Mouse (Mus musculus) limb, embryonic 11.5 days (tissue): ENCODE measurements around the gene Tecpr1. TPM values are rescaled to one million over a fixed set of nuclear protein-coding genes. Genes with fewer than 3 reads are reported as not detected.

Source experiments
- ATAC-seq: fragments of 200-750 bp; cut with Nextera tagmentation; 2 replicates; pipeline ENCODE4 v1.8.0; 2017; ENCODE audit warnings: low read depth; ENCODE audit not compliant: insufficient number of reproducible peaks, low FRiP score, low TSS enrichment
- DNase-seq: peaks from one replicate; pipeline ENCODE4 v3.0.0-alpha.2; 2015; ENCODE audit warnings: low spot score
- H3K27ac ChIP-seq: fragments of 300-500 bp; sonication (generic); replicated peaks from 2 replicates; pipeline ENCODE4 v1.5.1; 2014; ENCODE audit warnings: low read depth, mild to moderate bottlenecking, low read length
- H3K27me3 ChIP-seq: fragments of 300-500 bp; sonication (generic); 2 replicates; pipeline ENCODE4 v1.6.1; 2014; ENCODE audit warnings: mild to moderate bottlenecking, low read length, mixed read lengths; ENCODE audit not compliant: control insufficient read depth, insufficient read depth
- H3K36me3 ChIP-seq: fragments of 300-500 bp; sonication (generic); 2 replicates; pipeline ENCODE4 v1.6.1; 2014; ENCODE audit warnings: mild to moderate bottlenecking, low read length, moderate library complexity, mixed read lengths; ENCODE audit not compliant: control insufficient read depth, insufficient read depth
- H3K4me1 ChIP-seq: fragments of 300-500 bp; sonication (generic); 2 replicates; pipeline ENCODE4 v1.6.1; 2014; ENCODE audit warnings: low read length, mixed read lengths; ENCODE audit not compliant: control insufficient read depth, insufficient read depth
- H3K4me2 ChIP-seq: fragments of 300-500 bp; sonication (generic); 2 replicates; pipeline ENCODE4 v1.6.1; 2014; ENCODE audit warnings: low read depth, mild to moderate bottlenecking, moderate library complexity; ENCODE audit not compliant: severe bottlenecking
- H3K4me3 ChIP-seq: fragments of 300-500 bp; sonication (generic); 2 replicates; pipeline ENCODE4 v1.5.1; 2014; ENCODE audit warnings: low read depth, low read length
- H3K9ac ChIP-seq: fragments of 300-500 bp; sonication (generic); 2 replicates; pipeline ENCODE4 v1.6.1; 2014; ENCODE audit warnings: mild to moderate bottlenecking, low read length
- H3K9me3 ChIP-seq: fragments of 300-500 bp; sonication (generic); 2 replicates; pipeline ENCODE4 v1.6.1; 2016; ENCODE audit warnings: low read length; ENCODE audit not compliant: control insufficient read depth
- WGBS: fragments of 180-500 bp; shearing (Covaris S2); extraction: QIAGEN DNeasy Blood & Tissue Kit; methylation state at CpG from one replicate; pipeline ENCODE4 v1.1.7; 2014; 5-methylcytosine and 5-hydroxymethylcytosine counted together
- polyA plus RNA-seq: library from polyadenylated mRNA; unstranded; fragments of >200 nt; fragmentation: Nextera tagmentation; extraction: Ambion mirVana; gene quantifications from 2 replicates; pipeline ENCODE4 v1.2.1, GENCODE M21; 2014

Gene Tecpr1
- polyA plus RNA-seq, 1 experiment from 2014 or later = 11.3 TPM

DNA sequence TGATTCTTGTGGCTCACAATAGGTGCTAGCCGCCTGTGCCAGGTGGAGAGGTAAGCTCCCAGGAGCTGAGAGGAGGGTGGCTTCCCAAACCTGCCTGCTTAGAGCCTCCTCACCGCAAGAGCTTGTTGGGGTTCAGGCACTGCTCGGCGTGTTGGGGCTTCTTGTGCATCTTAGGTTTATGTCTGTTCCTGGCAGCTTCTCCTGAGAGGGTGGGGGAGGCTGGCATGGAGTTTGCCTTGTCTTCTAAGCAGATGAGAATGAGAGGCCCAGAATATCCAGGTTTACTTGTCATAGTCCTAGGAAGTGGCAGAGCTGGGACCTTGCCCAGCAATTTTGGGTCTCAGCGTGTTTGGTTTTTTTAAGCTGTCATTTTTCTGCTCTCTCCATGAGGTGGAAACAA lies 38.4 kb upstream of the Tecpr1 start:
- Histone ChIP-seq H3K4me1 (peaks cover 23% of the 10 kb centered on the region), H3K9me3 (no peaks in the 10 kb centered on the region), H3K4me3 (no peak overlapping the region), H3K27me3 (no peaks in the 10 kb centered on the region), H3K36me3 (peaks cover 11% of the 10 kb centered on the region; the same call in 1 of the 2 replicates), H3K4me2 (no peak overlapping the region), H3K9ac (no peak overlapping the region), H3K27ac (no peak overlapping the region)
- DNase-seq (no peak), ATAC-seq (no peak)
- 90% methylated on average over 5 of the region's 5 CpGs for whole genome bisulfite sequencing

DNA sequence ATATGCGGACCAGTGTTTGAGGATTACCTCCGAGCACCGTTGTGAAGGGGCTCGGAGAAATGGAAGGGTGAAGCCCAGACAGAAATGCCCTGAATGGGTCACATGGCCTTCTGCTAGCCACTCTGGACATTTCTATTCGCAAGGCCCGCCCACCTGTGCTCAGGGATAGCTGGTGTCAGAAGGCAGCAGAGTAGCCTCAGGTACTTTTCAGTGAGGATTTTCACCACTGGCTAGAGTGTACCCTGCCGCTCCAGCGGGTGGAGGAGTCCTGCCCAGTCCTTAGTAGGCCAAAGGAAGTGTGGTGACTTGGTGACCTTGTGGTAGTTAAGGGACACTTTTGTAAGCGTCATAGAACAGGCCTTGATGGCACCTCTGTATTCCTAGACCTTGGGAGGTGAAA lies 37.9 kb upstream of the Tecpr1 start:
- peaks cover 25% of the 10 kb centered on the region for H3K4me1 ChIP-seq
- 86% methylated on average over 9 of the region's 9 CpGs for WGBS
- no peak overlapping the region for H3K9ac ChIP-seq
- no peaks in the 10 kb centered on the region for H3K27me3 ChIP-seq
- DNase-seq (no peak), ATAC-seq (no peak)
- H3K4me2 ChIP-seq = no peak overlapping the region
- H3K36me3 ChIP-seq = peaks cover 10% of the 10 kb centered on the region; the same call in 1 of the 2 replicates
- no peaks in the 10 kb centered on the region for H3K9me3 ChIP-seq
- H3K4me3 ChIP-seq = no peak overlapping the region
- no peak overlapping the region for H3K27ac ChIP-seq

DNA sequence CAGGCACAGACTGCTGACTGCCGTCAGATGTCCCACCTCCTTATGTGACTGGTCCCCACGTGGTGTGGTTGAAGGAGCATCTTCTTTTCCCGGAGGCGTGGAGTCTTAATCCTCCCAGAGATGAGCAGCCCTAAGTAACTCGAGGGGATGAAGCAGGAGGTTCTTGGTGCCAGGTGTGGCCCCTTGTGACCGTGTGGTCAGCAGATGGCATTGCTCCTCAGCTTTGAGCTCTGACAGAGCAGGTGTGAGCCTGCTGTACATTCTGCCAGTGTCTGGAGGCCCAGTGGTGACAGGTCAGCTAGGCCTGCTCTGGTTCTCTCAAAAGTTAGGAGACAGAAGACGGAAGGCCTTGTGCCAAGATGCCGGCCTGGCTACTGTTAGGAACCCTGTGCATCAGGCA lies 37.0 kb upstream of the Tecpr1 start:
- no peak overlapping the region for H3K9ac ChIP-seq
- H3K27me3 ChIP-seq = no peaks in the 10 kb centered on the region
- no peaks in the 10 kb centered on the region for H3K9me3 ChIP-seq
- no peak overlapping the region for H3K27ac ChIP-seq
- no peak for DNase-seq
- peaks cover 7% of the 10 kb centered on the region; the same call in 1 of the 2 replicates for H3K36me3 ChIP-seq
- no peak overlapping the region for H3K4me2 ChIP-seq
- ATAC-seq = no peak
- WGBS = 83% methylated on average over 8 of the region's 8 CpGs
- peaks cover 25% of the 10 kb centered on the region for H3K4me1 ChIP-seq
- no peak overlapping the region for H3K4me3 ChIP-seq

DNA sequence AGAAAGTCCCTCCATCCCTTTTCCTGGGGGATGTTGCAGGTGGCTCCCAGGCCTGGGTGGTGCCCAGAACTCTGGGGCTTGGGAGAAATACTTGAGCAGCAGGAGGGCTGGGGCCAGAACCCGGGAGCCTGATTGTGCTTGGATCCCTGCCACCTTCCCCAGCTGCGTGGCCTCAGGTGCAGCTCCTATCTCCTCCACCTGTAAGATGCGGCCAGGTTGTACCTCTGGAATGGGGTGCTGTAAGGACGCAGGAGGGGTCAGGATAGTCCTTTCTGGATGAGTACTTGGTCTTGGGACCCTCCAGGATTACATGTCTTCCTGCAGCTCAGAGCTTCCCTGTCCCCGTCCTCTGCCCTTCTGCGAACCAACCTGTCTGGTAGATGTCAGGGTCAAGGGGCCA lies 35.8 kb upstream of the Tecpr1 start:
- no peak for ATAC-seq
- Histone ChIP-seq H3K9me3 (no peaks in the 10 kb centered on the region), H3K4me1 (peaks cover 28% of the 10 kb centered on the region), H3K4me2 (no peak overlapping the region), H3K27ac (no peak overlapping the region), H3K4me3 (no peak overlapping the region), H3K9ac (no peak overlapping the region), H3K27me3 (no peaks in the 10 kb centered on the region), H3K36me3 (peaks cover 2% of the 10 kb centered on the region; the same call in 1 of the 2 replicates)
- WGBS = 85% methylated on average over 6 of the region's 6 CpGs
- DNase-seq = no peak

DNA sequence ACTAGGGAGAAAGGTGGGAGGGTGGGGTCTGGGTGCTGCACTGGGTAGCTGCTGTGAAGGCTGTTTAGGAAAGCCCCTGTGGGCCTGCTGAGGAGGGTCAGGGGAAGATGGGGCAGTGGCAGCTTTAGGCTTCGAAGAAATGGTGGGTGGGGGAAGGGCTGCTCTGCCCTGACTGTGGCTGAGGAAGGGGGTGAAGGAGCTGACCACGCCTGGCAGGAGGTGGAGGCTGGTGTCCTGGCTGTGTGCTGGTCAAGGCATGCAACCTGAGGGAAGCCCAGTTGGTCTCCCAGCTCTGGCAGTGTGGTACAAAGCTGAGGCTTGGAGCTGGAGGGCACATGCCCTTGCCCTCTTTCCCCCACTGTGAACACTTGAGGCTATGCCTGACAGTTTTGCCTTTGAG lies 35.3 kb upstream of the Tecpr1 start:
- no peak overlapping the region for H3K27ac ChIP-seq
- H3K4me1 ChIP-seq = peaks cover 28% of the 10 kb centered on the region
- DNase-seq (no peak), ATAC-seq (no peak)
- H3K4me2 ChIP-seq = no peak overlapping the region; the same call in 1 of the 2 replicates
- 38% methylated on average over 2 of the region's 2 CpGs for WGBS
- no peak overlapping the region for H3K9ac ChIP-seq
- H3K4me3 ChIP-seq = no peak overlapping the region
- no peaks in the 10 kb centered on the region for H3K9me3 ChIP-seq
- H3K36me3 ChIP-seq = peaks cover 2% of the 10 kb centered on the region; the same call in 1 of the 2 replicates
- H3K27me3 ChIP-seq = no peaks in the 10 kb centered on the region

DNA sequence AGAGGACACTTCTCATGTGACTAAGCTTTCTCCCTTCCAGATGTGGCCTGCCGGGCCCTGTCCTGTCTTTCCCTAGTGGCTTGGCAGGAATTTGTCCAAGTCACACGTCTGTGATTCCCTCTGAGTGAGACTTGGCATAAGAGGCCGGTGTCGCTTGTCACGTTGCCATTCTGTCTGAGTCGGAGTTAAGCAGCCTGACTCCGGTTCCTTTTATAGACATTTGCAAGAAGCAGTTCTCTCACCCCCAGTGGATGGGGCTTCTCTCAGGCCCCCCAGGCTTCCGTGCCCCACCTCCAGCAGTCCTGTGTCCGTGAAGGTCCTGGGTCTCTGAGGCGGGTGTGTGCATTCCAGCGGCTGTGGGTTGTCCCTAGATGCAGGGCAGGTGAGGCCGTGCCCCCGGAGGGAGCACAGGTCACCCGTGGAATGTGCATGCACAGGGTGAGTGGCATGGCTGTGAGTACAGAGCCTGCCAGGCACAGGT lies 34.8 kb upstream of the Tecpr1 start:
- Histone ChIP-seq H3K4me2 (peak overlapping the region; percentile 86), H3K36me3 (peaks cover 2% of the 10 kb centered on the region; the same call in 1 of the 2 replicates), H3K9ac (peak overlapping the region; percentile 35; the same call in 1 of the 2 replicates), H3K27ac (no peak overlapping the region), H3K9me3 (no peaks in the 10 kb centered on the region), H3K27me3 (no peaks in the 10 kb centered on the region), H3K4me3 (no peak overlapping the region), H3K4me1 (peaks cover 28% of the 10 kb centered on the region)
- DNase-seq = no peak
- ATAC-seq = no peak
- 34% methylated on average over 14 of the region's 14 CpGs for WGBS

DNA sequence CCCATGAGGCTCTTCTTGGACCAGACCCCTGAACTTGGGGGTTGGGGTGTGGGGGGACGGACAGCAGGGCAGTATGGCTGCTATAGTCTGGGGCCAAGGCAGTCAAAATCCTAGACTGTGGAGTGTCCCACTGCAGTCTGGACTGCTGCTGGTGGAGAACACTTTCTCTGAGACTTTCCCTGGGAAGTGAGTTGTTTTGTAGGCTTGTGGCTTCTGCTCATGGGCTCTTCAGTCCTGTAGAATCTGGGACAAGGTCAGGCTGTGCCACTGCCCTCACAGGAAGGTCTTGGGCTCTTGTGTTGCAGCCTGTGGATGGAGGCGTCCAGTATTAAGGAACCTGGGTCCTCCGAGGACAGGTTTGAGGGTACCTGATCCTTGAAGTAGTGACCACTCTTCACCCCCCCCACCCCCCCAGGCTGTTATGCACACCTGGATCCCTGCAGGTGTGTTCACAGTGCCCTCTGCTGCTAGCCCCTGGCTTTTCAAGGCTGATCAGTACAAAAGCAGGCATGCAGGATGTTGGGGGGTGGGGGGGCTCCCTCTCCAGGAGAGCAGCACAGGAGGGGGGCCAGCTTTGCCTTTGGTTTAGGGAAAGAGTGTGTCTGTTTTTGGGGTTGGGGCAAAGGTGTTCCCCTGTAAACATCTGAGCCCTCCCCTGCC lies 34.2 kb upstream of the Tecpr1 start:
- DNase-seq = no peak
- peaks cover 28% of the 10 kb centered on the region for H3K4me1 ChIP-seq
- no peak for ATAC-seq
- H3K27me3 ChIP-seq = no peaks in the 10 kb centered on the region
- H3K27ac ChIP-seq = 0 out of 2 replicates have a peak overlapping the region, but pooled peaks have one; percentile 8
- peak overlapping the region; percentile 86 for H3K4me2 ChIP-seq
- peak overlapping the region; percentile 98 for H3K4me3 ChIP-seq
- H3K9me3 ChIP-seq = no peaks in the 10 kb centered on the region
- WGBS = 64% methylated on average over 3 of the region's 3 CpGs
- H3K9ac ChIP-seq = peak overlapping the region; percentile 35; the same call in 1 of the 2 replicates
- peaks cover 2% of the 10 kb centered on the region; the same call in 1 of the 2 replicates for H3K36me3 ChIP-seq

DNA sequence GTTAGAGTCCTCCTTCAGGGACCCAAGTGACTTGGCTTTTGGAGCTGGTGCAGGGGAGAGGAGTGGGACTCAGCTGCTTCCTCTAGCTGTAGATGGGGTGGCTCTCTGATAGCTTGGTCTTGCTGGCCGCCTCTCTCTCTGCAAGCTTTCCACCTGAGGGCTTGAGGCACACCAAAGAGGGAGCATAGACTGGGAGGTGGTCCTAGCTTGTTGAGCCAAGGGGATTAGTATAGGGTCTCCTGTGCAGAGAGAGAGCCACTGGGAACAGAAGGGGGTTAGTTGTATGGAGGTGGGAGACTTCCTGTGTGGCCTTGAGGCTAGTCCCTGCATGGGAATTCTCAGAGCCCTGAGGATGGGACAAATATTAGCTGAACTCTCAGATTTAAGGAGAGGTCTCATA lies 33.5 kb upstream of the Tecpr1 start:
- Histone ChIP-seq H3K4me1 (peaks cover 28% of the 10 kb centered on the region), H3K4me3 (peak overlapping the region; percentile 98), H3K4me2 (peak overlapping the region; percentile 86), H3K9ac (peak overlapping the region; percentile 95), H3K36me3 (no peaks in the 10 kb centered on the region; the same call in 1 of the 2 replicates), H3K27ac (peak overlapping the region; percentile 87; the same call in 1 of the 2 replicates), H3K9me3 (no peaks in the 10 kb centered on the region), H3K27me3 (no peaks in the 10 kb centered on the region)
- no peak for ATAC-seq
- DNase-seq = peak; percentile 28
- 47% methylated on average over 1 of the region's 1 CpGs for WGBS
